Mouse (Mus musculus): ENCODE results near the gene Gm16485. TPM values are rescaled to one million over a fixed set of nuclear protein-coding genes. Genes with fewer than 3 reads are reported as not detected.

The Gm16485 gene
- not detected for total RNA-seq (2023)

GRCm38 (mm10) chr9:8971491-8971890 lies at the start of gene Gm16485:
Gene Gm16485 (plus strand): TSS chr9:8971791.

Other genes with a start within 250 kb of the Gm16485 start
- not detected for gene Pgr, start 72.0 kb upstream of the Gm16485 start, total RNA-seq (2023)

Measured in B cell, adult 67 days (primary cell).